Mouse (Mus musculus) stomach, embryonic 14.5 days (tissue): ENCODE results near the gene Pccb. TPM values are rescaled to one million over a fixed set of nuclear protein-coding genes. Genes with fewer than 3 reads are reported as not detected.

Experiments used
- ATAC-seq: fragments of 200-750 bp; cut with Nextera tagmentation; 2 replicates; pipeline ENCODE4 v1.8.0; 2017; ENCODE audit warnings: low read depth, moderate TSS enrichment; ENCODE audit not compliant: insufficient number of reproducible peaks, insufficient read depth, low FRiP score
- H3K27ac ChIP-seq: fragments of 300-500 bp; sonication (generic); 2 replicates; pipeline ENCODE4 v1.5.1; 2014; ENCODE audit warnings: mild to moderate bottlenecking, low read length, moderate library complexity, mixed read lengths
- H3K27me3 ChIP-seq: fragments of 300-500 bp; sonication (generic); 2 replicates; pipeline ENCODE4 v1.6.1; 2014; ENCODE audit warnings: low read length, control low read depth, mixed read lengths; ENCODE audit not compliant: control insufficient read depth, insufficient read depth
- H3K36me3 ChIP-seq: fragments of 300-500 bp; sonication (generic); 2 replicates; pipeline ENCODE4 v1.6.1; 2014; ENCODE audit warnings: mild to moderate bottlenecking, control low read depth, low read length, moderate library complexity, mixed read lengths; ENCODE audit not compliant: control insufficient read depth, insufficient read depth
- H3K4me1 ChIP-seq: fragments of 300-500 bp; sonication (generic); 2 replicates; pipeline ENCODE4 v1.6.1; 2014; ENCODE audit warnings: low read length, control low read depth, mixed read lengths; ENCODE audit not compliant: control insufficient read depth, insufficient read depth
- H3K4me2 ChIP-seq: fragments of 300-500 bp; sonication (generic); replicated peaks from 2 replicates; pipeline ENCODE4 v1.6.1; 2014; ENCODE audit warnings: low read depth, low read length, control low read depth
- H3K4me3 ChIP-seq: fragments of 300-500 bp; sonication (generic); 2 replicates; pipeline ENCODE4 v1.5.1; 2014; ENCODE audit warnings: low read depth, low read length, control low read depth
- H3K9ac ChIP-seq: fragments of 300-500 bp; sonication (generic); replicated peaks from 2 replicates; pipeline ENCODE4 v1.6.1; 2014; ENCODE audit warnings: low read depth, mild to moderate bottlenecking, control low read depth, low read length, moderate library complexity, mixed read lengths
- H3K9me3 ChIP-seq: fragments of 300-500 bp; sonication (generic); 2 replicates; pipeline ENCODE4 v1.6.1; 2016; ENCODE audit warnings: low read depth, low read length, control low read depth; ENCODE audit not compliant: control insufficient read depth
- WGBS: fragments of 180-500 bp; shearing (Covaris S2); extraction: QIAGEN DNeasy Blood & Tissue Kit; methylation state at CpG from one replicate; pipeline ENCODE4 v1.1.7; 2014; 5-methylcytosine and 5-hydroxymethylcytosine counted together
- polyA plus RNA-seq: library from polyadenylated mRNA; unstranded; fragments of >200 nt; fragmentation: Nextera tagmentation; extraction: Ambion mirVana; gene quantifications from 2 replicates; pipeline ENCODE4 v1.2.1, GENCODE M21; 2014

The Pccb gene
- polyA plus RNA-seq, 1 experiment from 2014 or later, result 27.1 TPM

GRCm38 (mm10) chr9:101036876-101037275 is 2.2 kb upstream of the Pccb start:
- ATAC-seq, result no peak
- Histone ChIP-seq H3K4me2 (no peak overlapping the region), H3K9me3 (no peaks in the 10 kb centered on the region), H3K27ac (no peak overlapping the region), H3K9ac (no peak overlapping the region), H3K27me3 (no peaks in the 10 kb centered on the region), H3K4me3 (no peak overlapping the region), H3K36me3 (no peaks in the 10 kb centered on the region), H3K4me1 (peaks cover 12% of the 10 kb centered on the region; the same call in 1 of the 2 replicates)
- 76% methylated on average over 2 of the region's 2 CpGs for WGBS

- Histone ChIP-seq H3K9me3 (no peaks in the 10 kb centered on the region), H3K4me1 (peaks cover 12% of the 10 kb centered on the region; the same call in 1 of the 2 replicates), H3K27ac (no peak overlapping the region), H3K27me3 (no peaks in the 10 kb centered on the region), H3K36me3 (0 out of 2 replicates have a peak, but pooled peaks cover 3% of the 10 kb centered on the region), H3K4me2 (no peak overlapping the region), H3K9ac (no peak overlapping the region), H3K4me3 (no peak overlapping the region)
- WGBS, result 76% methylated on average over 14 of the region's 15 CpGs
- ATAC-seq, result no peak
Observed at GRCm38 (mm10) chr9:101035836-101036596, 1.3 kb upstream of the Pccb start.

- no peaks in the 10 kb centered on the region for H3K9me3 ChIP-seq
- no peaks in the 10 kb centered on the region for H3K27me3 ChIP-seq
- peak overlapping the region; percentile 42 for H3K9ac ChIP-seq
- H3K4me2 ChIP-seq, result peak overlapping the region; percentile 61
- peaks cover 12% of the 10 kb centered on the region; the same call in 1 of the 2 replicates for H3K4me1 ChIP-seq
- peak overlapping the region; percentile 56 for H3K4me3 ChIP-seq
- ATAC-seq, result no peak
- WGBS, result 4% methylated on average over 14 of the region's 14 CpGs
- peaks cover 6% of the 10 kb centered on the region; the same call in 1 of the 2 replicates for H3K36me3 ChIP-seq
- peak overlapping the region; percentile 96 for H3K27ac ChIP-seq
Observed at GRCm38 (mm10) chr9:101033761-101034447, 794 bp downstream of the Pccb start.

GRCm38 (mm10) chr9:101018768-101019167 is 15.9 kb downstream of the Pccb start:
- Histone ChIP-seq H3K27me3 (no peaks in the 10 kb centered on the region), H3K4me2 (no peak overlapping the region), H3K9ac (no peak overlapping the region), H3K4me3 (no peak overlapping the region), H3K36me3 (no peaks in the 10 kb centered on the region; the same call in 1 of the 2 replicates), H3K9me3 (no peaks in the 10 kb centered on the region), H3K4me1 (no peaks in the 10 kb centered on the region), H3K27ac (no peak overlapping the region)
- WGBS, result 96% methylated on average over 10 of the region's 10 CpGs
- ATAC-seq, result no peak

GRCm38 (mm10) chr9:101017734-101018516 is 16.8 kb downstream of the Pccb start:
- H3K4me2 ChIP-seq, result no peak overlapping the region
- WGBS, result 32% methylated on average over 15 of the region's 15 CpGs
- H3K27ac ChIP-seq, result no peak overlapping the region; the same call in 1 of the 2 replicates
- H3K9ac ChIP-seq, result no peak overlapping the region
- no peak for ATAC-seq
- H3K4me3 ChIP-seq, result no peak overlapping the region
- H3K4me1 ChIP-seq, result no peaks in the 10 kb centered on the region
- H3K27me3 ChIP-seq, result no peaks in the 10 kb centered on the region
- no peaks in the 10 kb centered on the region for H3K9me3 ChIP-seq
- no peaks in the 10 kb centered on the region; the same call in 1 of the 2 replicates for H3K36me3 ChIP-seq

- H3K36me3 ChIP-seq, result no peaks in the 10 kb centered on the region; the same call in 1 of the 2 replicates
- no peaks in the 10 kb centered on the region for H3K4me1 ChIP-seq
- ATAC-seq, result no peak
- 89% methylated on average over 9 of the region's 9 CpGs for WGBS
- no peaks in the 10 kb centered on the region for H3K27me3 ChIP-seq
- no peak overlapping the region for H3K9ac ChIP-seq
- H3K9me3 ChIP-seq, result no peaks in the 10 kb centered on the region
- H3K27ac ChIP-seq, result no peak overlapping the region
- no peak overlapping the region for H3K4me3 ChIP-seq
- no peak overlapping the region for H3K4me2 ChIP-seq
Observed at GRCm38 (mm10) chr9:101015324-101015723, 19.4 kb downstream of the Pccb start.

GRCm38 (mm10) chr9:101012433-101012832 is 22.3 kb downstream of the Pccb start:
- Histone ChIP-seq H3K9me3 (no peaks in the 10 kb centered on the region), H3K9ac (no peak overlapping the region), H3K27me3 (no peaks in the 10 kb centered on the region), H3K27ac (no peak overlapping the region), H3K36me3 (no peaks in the 10 kb centered on the region; the same call in 1 of the 2 replicates), H3K4me1 (no peaks in the 10 kb centered on the region), H3K4me2 (no peak overlapping the region), H3K4me3 (no peak overlapping the region)
- WGBS, result 70% methylated on average over 10 of the region's 10 CpGs
- ATAC-seq, result no peak

- Histone ChIP-seq H3K9me3 (no peaks in the 10 kb centered on the region), H3K27me3 (no peaks in the 10 kb centered on the region), H3K36me3 (no peaks in the 10 kb centered on the region), H3K27ac (no peak overlapping the region), H3K4me2 (no peak overlapping the region), H3K4me1 (peaks cover 7% of the 10 kb centered on the region; the same call in 1 of the 2 replicates), H3K9ac (no peak overlapping the region), H3K4me3 (no peak overlapping the region)
- WGBS, result 40% methylated on average over 4 of the region's 4 CpGs
- ATAC-seq, result no peak
Observed at GRCm38 (mm10) chr9:101005866-101006265, 28.8 kb downstream of the Pccb start.
